Mouse (Mus musculus) brain, adult 10 weeks (tissue): ENCODE measurements around the gene Tmprss11e. TPM values are rescaled to one million over a fixed set of nuclear protein-coding genes. Genes with fewer than 3 reads are reported as not detected.

Experiments used
- polyA plus RNA-seq: library from polyadenylated mRNA; stranded (reverse); fragments of 350-450 nt; fragmentation: Illumina TruSeq; extraction: RNeasy Lipid Tissue Mini Kit (QIAGEN cat#74804); gene quantifications from one replicate; pipeline ENCODE4 v1.2.3, GENCODE M21; 2015; ENCODE audit warnings: low read depth, low replicate concordance

The Tmprss11e gene
- not detected for polyA plus RNA-seq

DNA sequence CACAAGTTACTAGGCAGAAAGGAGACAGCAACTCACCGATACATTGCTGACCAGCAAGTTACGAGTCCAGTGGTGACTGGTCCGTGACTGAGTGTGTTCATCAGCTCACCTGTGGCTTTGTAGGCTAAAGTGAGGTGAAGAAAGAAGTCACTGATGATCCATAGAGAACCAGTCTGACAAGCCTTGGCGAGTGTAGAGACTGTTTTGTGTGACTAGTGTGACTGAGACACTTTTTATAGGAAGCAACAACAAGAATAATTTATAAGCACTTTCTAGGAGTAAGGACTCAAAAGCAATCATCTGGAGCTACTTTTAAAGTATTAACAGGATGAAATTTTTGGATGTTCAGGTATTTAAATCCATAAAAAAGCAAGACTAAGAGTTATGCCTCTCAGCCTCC lies at the start of gene Tmprss11e:
Gene Tmprss11e, minus strand, starts transcription at position 101 of the 400 bp plus-strand sequence.

DNA sequence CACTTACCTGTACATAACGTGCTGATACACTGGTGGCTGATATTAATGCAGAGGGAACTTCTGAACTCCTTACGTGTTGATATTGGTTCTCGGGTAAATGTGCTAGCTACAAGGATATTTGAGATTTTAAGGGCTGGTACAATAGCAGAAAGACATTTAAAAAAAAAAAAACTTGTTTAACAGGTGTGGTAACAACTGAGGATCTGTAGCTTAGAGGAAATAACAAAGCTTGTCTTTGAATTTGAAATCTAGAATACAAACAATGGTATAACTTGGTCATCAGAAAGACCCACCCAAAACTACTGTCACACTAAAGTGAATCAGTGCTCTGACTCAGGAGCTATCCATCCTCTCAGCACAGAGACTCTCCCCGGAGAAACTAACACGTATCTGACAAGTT lies 69.4 kb downstream of the Tmprss11e start, which contains the start of gene Tmprss11b:
Gene Tmprss11b, minus strand, starts transcription at position 101 of the 400 bp plus-strand sequence.

Other genes starting within 250 kb of the Tmprss11e start
- gene Tmprss11g, start 227.2 kb downstream of the Tmprss11e start, polyA plus RNA-seq = not detected
- not detected for gene Tmprss11f, start 113.4 kb downstream of the Tmprss11e start, polyA plus RNA-seq
- not detected for gene Tmprss11b, start 69.5 kb downstream of the Tmprss11e start, polyA plus RNA-seq
- gene Ythdc1, start 58.4 kb upstream of the Tmprss11e start, polyA plus RNA-seq = 58.6 TPM
- gene Ugt2b34, start 161.1 kb upstream of the Tmprss11e start, polyA plus RNA-seq = not detected
- gene Ugt2b1, start 180.7 kb upstream of the Tmprss11e start, polyA plus RNA-seq = not detected